Mouse (Mus musculus) neural tube, embryonic 15.5 days (tissue): ENCODE results near the gene Snap29. TPM values are rescaled to one million over a fixed set of nuclear protein-coding genes. Genes with fewer than 3 reads are reported as not detected.

Experiments used
- ATAC-seq: fragments of 200-750 bp; cut with Nextera tagmentation; 2 replicates; pipeline ENCODE4 v1.8.0; 2017; ENCODE audit warnings: mild to moderate bottlenecking, moderate TSS enrichment, moderate library complexity; ENCODE audit not compliant: low FRiP score
- H3K27ac ChIP-seq: fragments of 300-500 bp; sonication (generic); replicated peaks from 2 replicates; pipeline ENCODE4 v1.5.1; 2015; ENCODE audit warnings: mild to moderate bottlenecking, inconsistent platforms
- H3K27me3 ChIP-seq: fragments of 300-500 bp; sonication (generic); replicated peaks from 2 replicates; pipeline ENCODE4 v1.6.1; 2015; ENCODE audit warnings: inconsistent platforms
- H3K36me3 ChIP-seq: fragments of 300-500 bp; sonication (generic); 2 replicates; pipeline ENCODE4 v1.6.1; 2015; ENCODE audit warnings: inconsistent platforms
- H3K4me1 ChIP-seq: fragments of 300-500 bp; sonication (generic); 2 replicates; pipeline ENCODE4 v1.6.1; 2015; ENCODE audit warnings: inconsistent platforms
- H3K4me2 ChIP-seq: fragments of 300-500 bp; sonication (generic); 2 replicates; pipeline ENCODE4 v1.6.1; 2015; ENCODE audit warnings: inconsistent platforms, mild to moderate bottlenecking, moderate library complexity
- H3K4me3 ChIP-seq: fragments of 300-500 bp; sonication (generic); replicated peaks from 2 replicates; pipeline ENCODE4 v1.5.1; 2015; ENCODE audit warnings: mild to moderate bottlenecking, inconsistent platforms
- H3K9ac ChIP-seq: fragments of 300-500 bp; sonication (generic); replicated peaks from 2 replicates; pipeline ENCODE4 v1.6.1; 2015; ENCODE audit warnings: mild to moderate bottlenecking, inconsistent platforms
- H3K9me3 ChIP-seq: fragments of 300-500 bp; sonication (generic); replicated peaks from 2 replicates; pipeline ENCODE4 v1.6.1; 2016; ENCODE audit warnings: inconsistent platforms
- WGBS: fragments of 180-500 bp; shearing (Covaris S2); methylation state at CpG from one replicate; pipeline ENCODE4 v1.1.7; 2015; ENCODE audit warnings: mixed read lengths; 5-methylcytosine and 5-hydroxymethylcytosine counted together
- polyA plus RNA-seq: library from polyadenylated mRNA; unstranded; fragments of >200 nt; fragmentation: Nextera tagmentation; extraction: Ambion mirVana; gene quantifications from 2 replicates; pipeline ENCODE4 v1.2.1, GENCODE M21; 2015

The Snap29 gene
- polyA plus RNA-seq, 1 experiment from 2014 or later = 24.0 TPM

GRCm38 (mm10) chr16:17423021-17423420, 17.2 kb downstream of the Snap29 start:
- H3K9me3 ChIP-seq = no peaks in the 10 kb centered on the region
- 84% methylated on average over 3 of the region's 3 CpGs for WGBS
- no peak overlapping the region for H3K27ac ChIP-seq
- no peaks in the 10 kb centered on the region for H3K4me1 ChIP-seq
- no peaks in the 10 kb centered on the region for H3K27me3 ChIP-seq
- peaks cover 64% of the 10 kb centered on the region for H3K36me3 ChIP-seq
- no peak overlapping the region for H3K4me3 ChIP-seq
- no peak for ATAC-seq
- H3K9ac ChIP-seq = no peak overlapping the region
- H3K4me2 ChIP-seq = no peak overlapping the region

- no peak overlapping the region for H3K4me3 ChIP-seq
- H3K9me3 ChIP-seq = no peaks in the 10 kb centered on the region
- no peaks in the 10 kb centered on the region for H3K27me3 ChIP-seq
- 88% methylated on average over 2 of the region's 2 CpGs for WGBS
- no peaks in the 10 kb centered on the region for H3K4me1 ChIP-seq
- peaks cover 33% of the 10 kb centered on the region for H3K36me3 ChIP-seq
- H3K4me2 ChIP-seq = no peak overlapping the region
- H3K27ac ChIP-seq = no peak overlapping the region
- no peak for ATAC-seq
- no peak overlapping the region for H3K9ac ChIP-seq
Measured at GRCm38 (mm10) chr16:17432576-17432975, 26.8 kb downstream of the Snap29 start.

GRCm38 (mm10) chr16:17451541-17452372, 46.0 kb downstream of the Snap29 start, which contains the start of gene Crkl:
TSS of gene Crkl (plus strand) at chr16:17451987.
- Histone ChIP-seq H3K4me2 (peak within 1 kb of the TSS; percentile 83), H3K36me3 (0 out of 2 replicates have a peak, but pooled peaks cover 5% of the 10 kb centered on the region), H3K4me1 (peaks cover 29% of the 10 kb centered on the region), H3K27me3 (no peaks in the 10 kb centered on the region), H3K27ac (peak within 1 kb of the TSS; percentile 98), H3K9me3 (no peaks in the 10 kb centered on the region), H3K4me3 (peak within 1 kb of the TSS; percentile 82), H3K9ac (peak within 1 kb of the TSS; percentile 97)
- ATAC-seq = peak; percentile 97
- WGBS = under 1% methylated on average over 63 of the region's 63 CpGs

- H3K4me1 ChIP-seq = peaks cover 35% of the 10 kb centered on the region
- peak overlapping the region; percentile 98 for H3K27ac ChIP-seq
- no peaks in the 10 kb centered on the region for H3K27me3 ChIP-seq
- peaks cover 9% of the 10 kb centered on the region; the same call in 1 of the 2 replicates for H3K36me3 ChIP-seq
- H3K9me3 ChIP-seq = no peaks in the 10 kb centered on the region
- H3K4me3 ChIP-seq = peak overlapping the region; percentile 82
- WGBS = under 1% methylated on average over 24 of the region's 24 CpGs
- ATAC-seq = no peak; the same call in 1 of the 2 replicates
- H3K4me2 ChIP-seq = peak overlapping the region; percentile 83
- H3K9ac ChIP-seq = peak overlapping the region; percentile 97
Measured at GRCm38 (mm10) chr16:17452373-17452715, 46.6 kb downstream of the Snap29 start.

GRCm38 (mm10) chr16:17456901-17457300, 51.1 kb downstream of the Snap29 start:
- Histone ChIP-seq H3K4me3 (no peak overlapping the region), H3K4me2 (0 out of 2 replicates have a peak overlapping the region, but pooled peaks have one; percentile 15), H3K27ac (no peak overlapping the region), H3K9me3 (no peaks in the 10 kb centered on the region), H3K9ac (no peak overlapping the region), H3K4me1 (peaks cover 43% of the 10 kb centered on the region), H3K27me3 (no peaks in the 10 kb centered on the region), H3K36me3 (peaks cover 9% of the 10 kb centered on the region; the same call in 1 of the 2 replicates)
- ATAC-seq = no peak
- 100% methylated on average over 1 of the region's 1 CpGs for whole genome bisulfite sequencing

- Histone ChIP-seq H3K4me2 (no peak overlapping the region), H3K4me1 (peaks cover 30% of the 10 kb centered on the region), H3K27me3 (no peaks in the 10 kb centered on the region), H3K9ac (no peak overlapping the region), H3K4me3 (no peak overlapping the region), H3K9me3 (no peaks in the 10 kb centered on the region), H3K27ac (no peak overlapping the region), H3K36me3 (peaks cover 9% of the 10 kb centered on the region; the same call in 1 of the 2 replicates)
- WGBS = 92% methylated on average over 4 of the region's 4 CpGs
- no peak for ATAC-seq
Measured at GRCm38 (mm10) chr16:17460254-17460653, 54.5 kb downstream of the Snap29 start.

GRCm38 (mm10) chr16:17461596-17461995, 55.8 kb downstream of the Snap29 start:
- Histone ChIP-seq H3K4me2 (no peak overlapping the region), H3K4me1 (peaks cover 21% of the 10 kb centered on the region), H3K9ac (no peak overlapping the region), H3K27ac (no peak overlapping the region), H3K9me3 (no peaks in the 10 kb centered on the region), H3K27me3 (no peaks in the 10 kb centered on the region), H3K36me3 (peaks cover 6% of the 10 kb centered on the region; the same call in 1 of the 2 replicates), H3K4me3 (no peak overlapping the region)
- WGBS = 95% methylated on average over 1 of the region's 1 CpGs
- no peak for ATAC-seq

- no peak overlapping the region for H3K27ac ChIP-seq
- 80% methylated on average over 2 of the region's 2 CpGs for WGBS
- peaks cover 11% of the 10 kb centered on the region; the same call in 1 of the 2 replicates for H3K4me1 ChIP-seq
- no peaks in the 10 kb centered on the region for H3K9me3 ChIP-seq
- ATAC-seq = no peak
- H3K27me3 ChIP-seq = no peaks in the 10 kb centered on the region
- no peak overlapping the region for H3K4me2 ChIP-seq
- no peak overlapping the region for H3K4me3 ChIP-seq
- H3K36me3 ChIP-seq = no peaks in the 10 kb centered on the region
- H3K9ac ChIP-seq = no peak overlapping the region
Measured at GRCm38 (mm10) chr16:17463184-17463583, 57.4 kb downstream of the Snap29 start.

- Histone ChIP-seq H3K36me3 (peaks cover 21% of the 10 kb centered on the region), H3K9ac (no peak overlapping the region), H3K27me3 (no peaks in the 10 kb centered on the region), H3K4me2 (no peak overlapping the region), H3K4me3 (no peak overlapping the region), H3K4me1 (peaks cover 10% of the 10 kb centered on the region), H3K9me3 (no peaks in the 10 kb centered on the region), H3K27ac (no peak overlapping the region)
- WGBS = 95% methylated on average over 4 of the region's 4 CpGs
- no peak for ATAC-seq
Measured at GRCm38 (mm10) chr16:17466875-17467663, 61.3 kb downstream of the Snap29 start.

- Histone ChIP-seq H3K27ac (no peak overlapping the region), H3K27me3 (no peaks in the 10 kb centered on the region), H3K4me2 (no peak overlapping the region), H3K9me3 (no peaks in the 10 kb centered on the region), H3K9ac (no peak overlapping the region), H3K36me3 (peaks cover 24% of the 10 kb centered on the region), H3K4me1 (peaks cover 10% of the 10 kb centered on the region), H3K4me3 (no peak overlapping the region)
- ATAC-seq = no peak
- 89% methylated on average over 6 of the region's 6 CpGs for WGBS
Measured at GRCm38 (mm10) chr16:17472498-17472897, 66.7 kb downstream of the Snap29 start.

- no peaks in the 10 kb centered on the region for H3K27me3 ChIP-seq
- 0 out of 2 replicates have a peak, but pooled peaks have one; percentile 25 for ATAC-seq
- no peak overlapping the region for H3K4me3 ChIP-seq
- no peaks in the 10 kb centered on the region for H3K9me3 ChIP-seq
- peaks cover 7% of the 10 kb centered on the region for H3K4me1 ChIP-seq
- no peak overlapping the region for H3K9ac ChIP-seq
- no peak overlapping the region for H3K27ac ChIP-seq
- peaks cover 25% of the 10 kb centered on the region for H3K36me3 ChIP-seq
- H3K4me2 ChIP-seq = no peak overlapping the region
Measured at GRCm38 (mm10) chr16:17474091-17474490, 68.3 kb downstream of the Snap29 start.
